Mouse (Mus musculus): ENCODE measurements around the gene Spg7.

Spg7 gene

GRCm38 (mm10) chr8:123131041-123131440, 68.3 kb downstream of the Spg7 start:
- DNase-seq (ENCODE audit: inconsistent ontology term): no peak

GRCm38 (mm10) chr8:123132953-123133352, 70.2 kb downstream of the Spg7 start:
- no peak for DNase-seq (ENCODE audit: inconsistent ontology term)

GRCm38 (mm10) chr8:123134149-123134713, 71.5 kb downstream of the Spg7 start:
- no peak for DNase-seq (ENCODE audit: inconsistent ontology term)

DNA sequence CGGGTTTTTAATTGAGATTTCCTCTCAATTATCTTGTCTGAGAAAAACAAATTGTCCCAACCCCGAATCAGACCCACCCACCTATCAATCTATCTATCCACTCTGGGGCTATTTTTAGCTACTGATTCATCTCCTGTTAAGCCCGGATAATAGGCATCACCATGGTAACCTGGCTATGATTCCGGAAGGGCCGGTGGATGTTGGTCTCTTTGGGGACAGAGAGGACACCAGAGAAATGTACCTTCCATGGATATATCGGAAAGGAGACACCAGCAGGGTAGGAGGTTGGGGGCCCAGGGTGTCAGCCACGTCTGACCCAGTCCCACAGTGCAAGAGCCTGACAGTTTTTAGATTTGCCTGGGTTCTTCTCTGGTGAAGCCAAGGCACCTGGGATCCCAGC, 72.7 kb downstream of the Spg7 start:
- peak; percentile 75 for DNase-seq (ENCODE audit: inconsistent ontology term)

- DNase-seq (ENCODE audit: inconsistent ontology term): no peak
These were observed 73.1 kb downstream of the Spg7 start for GRCm38 (mm10) chr8:123135806-123136205.

DNA sequence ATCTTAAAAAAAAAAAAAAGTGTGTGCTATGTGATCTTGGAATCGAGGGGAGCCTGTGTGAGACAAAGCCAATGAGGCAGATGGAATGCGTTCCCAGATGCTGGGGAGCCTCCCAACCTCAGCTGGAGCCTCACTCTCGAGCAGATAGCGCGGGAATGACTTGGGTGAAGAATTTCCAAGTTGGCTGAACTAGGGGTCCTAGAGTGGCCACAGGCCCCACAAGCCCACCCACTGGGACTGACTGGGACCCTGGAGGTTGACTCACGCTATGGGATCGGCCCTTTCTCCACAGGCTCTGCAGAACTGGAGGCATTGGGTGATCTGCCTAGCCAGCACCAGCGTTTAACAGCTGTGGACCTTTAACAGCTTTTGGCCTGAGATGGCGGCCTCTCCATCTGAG, 73.5 kb downstream of the Spg7 start:
- DNase-seq (ENCODE audit: inconsistent ontology term): no peak

DNA sequence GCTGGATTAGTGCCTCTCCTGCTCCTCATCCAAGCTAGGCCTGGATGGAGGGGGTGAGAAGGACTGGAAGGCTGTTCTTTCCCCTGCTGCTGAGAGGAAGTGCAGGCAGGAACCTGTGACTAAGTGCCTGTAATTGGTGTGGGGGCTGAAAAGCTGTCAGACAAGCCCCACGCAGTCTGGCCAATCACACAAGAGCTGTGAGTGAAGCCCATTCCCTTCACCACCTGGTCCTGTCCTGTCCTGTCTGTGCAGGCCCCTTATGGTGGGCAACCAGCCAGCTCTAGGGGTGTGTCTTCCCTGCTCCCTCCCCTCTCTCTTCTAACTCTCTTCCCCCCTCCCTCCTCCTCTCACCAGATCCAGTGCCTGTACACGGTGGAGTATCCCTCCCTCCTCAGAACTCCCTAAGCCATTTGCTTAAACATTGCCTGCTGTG, 74.9 kb downstream of the Spg7 start:
- DNase-seq (ENCODE audit: inconsistent ontology term): peak; percentile 58

DNA sequence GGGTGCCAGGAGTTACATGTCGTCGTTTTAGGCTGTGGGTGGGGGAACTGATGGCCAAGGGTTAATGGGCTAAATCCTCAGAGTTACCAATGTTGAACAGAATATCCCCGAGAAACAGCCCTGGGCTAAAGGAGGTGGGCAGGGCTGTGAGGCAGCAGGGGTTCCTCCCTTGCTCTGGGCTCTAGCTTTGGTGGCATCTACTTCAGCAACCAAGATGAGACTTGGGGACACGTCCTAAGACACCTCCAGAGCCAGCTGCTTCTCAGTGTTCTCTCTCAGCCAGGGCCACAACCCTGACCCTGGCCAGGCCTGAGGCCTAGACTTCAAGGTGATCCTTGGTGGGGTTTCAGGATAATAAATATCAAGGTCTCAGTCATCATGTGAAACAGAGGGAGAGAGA, 76.0 kb downstream of the Spg7 start:
- no peak for DNase-seq (ENCODE audit: inconsistent ontology term)

GRCm38 (mm10) chr8:123141741-123142462, 79.2 kb downstream of the Spg7 start:
- DNase-seq (ENCODE audit: inconsistent ontology term): peak; percentile 94

GRCm38 (mm10) chr8:123145279-123145678, 82.5 kb downstream of the Spg7 start:
- DNase-seq (ENCODE audit: inconsistent ontology term): peak; percentile 43

DNA sequence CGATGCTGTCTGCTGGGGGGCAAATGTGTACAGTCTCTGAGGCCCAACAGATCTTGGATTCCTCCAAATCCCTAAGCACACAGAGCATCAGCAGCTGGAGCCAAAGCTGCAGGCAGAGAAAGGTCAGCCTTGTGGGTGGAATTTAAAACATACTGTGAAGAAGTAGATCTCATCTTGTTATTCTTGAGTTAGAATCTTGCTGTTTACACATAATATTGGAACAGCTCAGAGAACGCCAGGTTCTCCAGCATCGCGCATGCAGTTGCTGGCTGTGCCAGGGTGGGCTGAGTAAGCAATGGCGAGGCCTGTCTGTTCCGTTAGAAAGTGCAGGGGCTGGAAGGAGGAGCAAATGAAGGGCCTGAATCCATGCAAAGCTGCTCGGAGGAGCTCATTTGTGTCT, 83.6 kb downstream of the Spg7 start:
- DNase-seq (ENCODE audit: inconsistent ontology term): no peak
